Mouse (Mus musculus): ENCODE data around the gene Rps19. TPM values are rescaled to one million over a fixed set of nuclear protein-coding genes. Genes with fewer than 3 reads are reported as not detected.
"Not testable (repeated sequence)": the region's sequence is repeated elsewhere in the genome, so short reads cannot be mapped to it uniquely, and the experiment has no call there.

Rps19 gene
- polyA plus RNA-seq, 1 experiment: 421 TPM

GRCm38 (mm10) chr7:24886308-24886633, 2.1 kb downstream of the Rps19 start:
- Histone ChIP-seq H3K36me3 (ENCODE audit: control insufficient read depth, insufficient read depth, low read length) (peaks cover 43% of the 10 kb centered on the region), H3K27ac (ENCODE audit: insufficient read depth, low read depth, low read length) (no peak overlapping the region), H3K27me3 (ENCODE audit: control insufficient read depth, insufficient read depth, low read length) (no peaks in the 10 kb centered on the region), H3K4me3 (ENCODE audit: low read depth, low read length) (peak overlapping the region; percentile 45), H3K4me1 (ENCODE audit: control insufficient read depth, insufficient read depth, insufficient read length, low read length) (peaks cover 2% of the 10 kb centered on the region; the same call in 1 of the 2 replicates)
- TF ChIP-seq CTCF (IDR thresholded peaks at IDR 0.05; ENCODE audit: extremely low read depth, insufficient read length, insufficient replicate concordance, low read depth, low read length): no peak
- no peak for TF ChIP-seq POLR2A (IDR thresholded peaks at IDR 0.05; ENCODE audit: low read depth, low read length)
- 19% methylated on average over 4 of the region's 4 CpGs for WGBS

GRCm38 (mm10) chr7:24887096-24887495, 2.9 kb downstream of the Rps19 start:
- Histone ChIP-seq H3K27me3 (ENCODE audit: control insufficient read depth, insufficient read depth, low read length) (no peaks in the 10 kb centered on the region), H3K4me3 (ENCODE audit: low read depth, low read length) (no peak overlapping the region), H3K4me1 (ENCODE audit: control insufficient read depth, insufficient read depth, insufficient read length, low read length) (peaks cover 2% of the 10 kb centered on the region; the same call in 1 of the 2 replicates), H3K36me3 (ENCODE audit: control insufficient read depth, insufficient read depth, low read length) (peaks cover 43% of the 10 kb centered on the region), H3K27ac (ENCODE audit: insufficient read depth, low read depth, low read length) (no peak overlapping the region)
- WGBS: 47% methylated on average over 4 of the region's 4 CpGs
- TF ChIP-seq CTCF (IDR thresholded peaks at IDR 0.05; ENCODE audit: extremely low read depth, insufficient read length, insufficient replicate concordance, low read depth, low read length): no peak
- TF ChIP-seq POLR2A (IDR thresholded peaks at IDR 0.05; ENCODE audit: low read depth, low read length): no peak

GRCm38 (mm10) chr7:24889431-24890220, 5.5 kb downstream of the Rps19 start:
- Histone ChIP-seq H3K4me3 (ENCODE audit: low read depth, low read length) (no peak overlapping the region), H3K27ac (ENCODE audit: insufficient read depth, low read depth, low read length) (no peak overlapping the region), H3K36me3 (ENCODE audit: control insufficient read depth, insufficient read depth, low read length) (peaks cover 43% of the 10 kb centered on the region), H3K27me3 (ENCODE audit: control insufficient read depth, insufficient read depth, low read length) (no peaks in the 10 kb centered on the region), H3K4me1 (ENCODE audit: control insufficient read depth, insufficient read depth, insufficient read length, low read length) (peaks cover 2% of the 10 kb centered on the region; the same call in 1 of the 2 replicates)
- 71% methylated on average over 6 of the region's 6 CpGs for WGBS
- TF ChIP-seq POLR2A (IDR thresholded peaks at IDR 0.05; ENCODE audit: low read depth, low read length) (no peak), CTCF (IDR thresholded peaks at IDR 0.05; ENCODE audit: extremely low read depth, insufficient read length, insufficient replicate concordance, low read depth, low read length) (no peak)

GRCm38 (mm10) chr7:24890281-24891216, 6.4 kb downstream of the Rps19 start:
- Histone ChIP-seq H3K36me3 (ENCODE audit: control insufficient read depth, insufficient read depth, low read length) (peaks cover 42% of the 10 kb centered on the region), H3K27me3 (ENCODE audit: control insufficient read depth, insufficient read depth, low read length) (no peaks in the 10 kb centered on the region), H3K4me3 (ENCODE audit: low read depth, low read length) (no peak overlapping the region), H3K27ac (ENCODE audit: insufficient read depth, low read depth, low read length) (no peak overlapping the region), H3K4me1 (ENCODE audit: control insufficient read depth, insufficient read depth, insufficient read length, low read length) (peaks cover 2% of the 10 kb centered on the region; the same call in 1 of the 2 replicates)
- no peak for TF ChIP-seq POLR2A (IDR thresholded peaks at IDR 0.05; ENCODE audit: low read depth, low read length)
- TF ChIP-seq CTCF (IDR thresholded peaks at IDR 0.05; ENCODE audit: extremely low read depth, insufficient read length, insufficient replicate concordance, low read depth, low read length): peak; percentile 98; the same call in 1 of the 2 replicates
- WGBS: 24% methylated on average over 10 of the region's 10 CpGs

GRCm38 (mm10) chr7:24891241-24892124, 7.3 kb downstream of the Rps19 start:
- no peak overlapping the region for H3K4me3 ChIP-seq (ENCODE audit: low read depth, low read length)
- WGBS: 70% methylated on average over 3 of the region's 3 CpGs

GRCm38 (mm10) chr7:24892125-24892583, 8.0 kb downstream of the Rps19 start:
- peaks cover 27% of the 10 kb centered on the region for H3K36me3 ChIP-seq (ENCODE audit: control insufficient read depth, insufficient read depth, low read length)
- TF ChIP-seq POLR2A (IDR thresholded peaks at IDR 0.05; ENCODE audit: low read depth, low read length) (no peak), CTCF (IDR thresholded peaks at IDR 0.05; ENCODE audit: extremely low read depth, insufficient read length, insufficient replicate concordance, low read depth, low read length) (no peak)
- H3K27ac ChIP-seq (ENCODE audit: insufficient read depth, low read depth, low read length): no peak overlapping the region
- WGBS: 48% methylated on average over 2 of the region's 2 CpGs
- H3K27me3 ChIP-seq (ENCODE audit: control insufficient read depth, insufficient read depth, low read length): no peaks in the 10 kb centered on the region
- H3K4me3 ChIP-seq (ENCODE audit: low read depth, low read length): no peak overlapping the region
- H3K4me1 ChIP-seq (ENCODE audit: control insufficient read depth, insufficient read depth, insufficient read length, low read length): no peaks in the 10 kb centered on the region

More at GRCm38 (mm10) chr7:24891241-24892124, 7.3 kb downstream of the Rps19 start:
- TF ChIP-seq POLR2A (IDR thresholded peaks at IDR 0.05; ENCODE audit: low read depth, low read length) (no peak), CTCF (IDR thresholded peaks at IDR 0.05; ENCODE audit: extremely low read depth, insufficient read length, insufficient replicate concordance, low read depth, low read length) (no peak)
- H3K27me3 ChIP-seq (ENCODE audit: control insufficient read depth, insufficient read depth, low read length): no peaks in the 10 kb centered on the region
- H3K4me1 ChIP-seq (ENCODE audit: control insufficient read depth, insufficient read depth, insufficient read length, low read length): no peaks in the 10 kb centered on the region
- H3K36me3 ChIP-seq (ENCODE audit: control insufficient read depth, insufficient read depth, low read length): peaks cover 34% of the 10 kb centered on the region
- H3K27ac ChIP-seq (ENCODE audit: insufficient read depth, low read depth, low read length): no peak overlapping the region

- WGBS: 81% methylated on average over 2 of the region's 2 CpGs
- not testable (repeated sequence) for H3K4me3 ChIP-seq (ENCODE audit: low read depth, low read length); H3K27me3 ChIP-seq (ENCODE audit: control insufficient read depth, insufficient read depth, low read length); H3K4me1 ChIP-seq (ENCODE audit: control insufficient read depth, insufficient read depth, insufficient read length, low read length); H3K36me3 ChIP-seq (ENCODE audit: control insufficient read depth, insufficient read depth, low read length); H3K27ac ChIP-seq (ENCODE audit: insufficient read depth, low read depth, low read length)
Measured at GRCm38 (mm10) chr7:24895749-24896148, 11.6 kb downstream of the Rps19 start.
